Mouse (Mus musculus): ENCODE data around the gene Cdh18. TPM values are rescaled to one million over a fixed set of nuclear protein-coding genes. Genes with fewer than 3 reads are reported as not detected.

Gene Cdh18
- polyA plus RNA-seq, 1 experiment, result 13.0 TPM

DNA sequence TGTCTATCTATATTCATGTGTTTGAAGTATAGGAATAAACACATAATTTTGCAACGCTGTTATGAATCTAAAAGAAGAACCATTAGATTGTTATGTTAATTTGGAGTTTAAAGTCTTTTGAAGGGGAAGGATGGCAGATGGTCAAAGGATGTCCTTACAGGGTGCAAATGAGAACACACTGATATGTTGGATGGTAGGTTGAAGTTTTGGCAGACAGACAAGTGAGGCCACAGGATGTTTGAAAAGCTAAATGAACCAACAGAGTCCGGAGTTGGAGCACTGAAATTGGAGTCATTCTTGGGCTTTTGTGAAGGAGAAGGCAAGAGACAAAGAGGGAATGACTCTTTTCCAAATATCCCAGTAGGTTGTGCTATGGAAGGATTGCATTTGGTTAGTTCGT is 908.6 kb downstream of the Cdh18 start:
- H3K4me1 ChIP-seq (ENCODE audit: control insufficient read depth, insufficient read depth, low read length), result no peaks in the 10 kb centered on the region; the same call in 1 of the 2 replicates
- no peak overlapping the region for H3K27ac ChIP-seq (ENCODE audit: insufficient read depth, low read length)
- H3K4me3 ChIP-seq (ENCODE audit: insufficient read depth, low read length), result no peak overlapping the region
- no peak for TF ChIP-seq CTCF (IDR thresholded peaks at IDR 0.05; ENCODE audit: extremely low read depth, insufficient read depth, low read length)
- TF ChIP-seq POLR2A (IDR thresholded peaks at IDR 0.05; ENCODE audit: extremely low read depth, insufficient read depth, low read length), result no peak

DNA sequence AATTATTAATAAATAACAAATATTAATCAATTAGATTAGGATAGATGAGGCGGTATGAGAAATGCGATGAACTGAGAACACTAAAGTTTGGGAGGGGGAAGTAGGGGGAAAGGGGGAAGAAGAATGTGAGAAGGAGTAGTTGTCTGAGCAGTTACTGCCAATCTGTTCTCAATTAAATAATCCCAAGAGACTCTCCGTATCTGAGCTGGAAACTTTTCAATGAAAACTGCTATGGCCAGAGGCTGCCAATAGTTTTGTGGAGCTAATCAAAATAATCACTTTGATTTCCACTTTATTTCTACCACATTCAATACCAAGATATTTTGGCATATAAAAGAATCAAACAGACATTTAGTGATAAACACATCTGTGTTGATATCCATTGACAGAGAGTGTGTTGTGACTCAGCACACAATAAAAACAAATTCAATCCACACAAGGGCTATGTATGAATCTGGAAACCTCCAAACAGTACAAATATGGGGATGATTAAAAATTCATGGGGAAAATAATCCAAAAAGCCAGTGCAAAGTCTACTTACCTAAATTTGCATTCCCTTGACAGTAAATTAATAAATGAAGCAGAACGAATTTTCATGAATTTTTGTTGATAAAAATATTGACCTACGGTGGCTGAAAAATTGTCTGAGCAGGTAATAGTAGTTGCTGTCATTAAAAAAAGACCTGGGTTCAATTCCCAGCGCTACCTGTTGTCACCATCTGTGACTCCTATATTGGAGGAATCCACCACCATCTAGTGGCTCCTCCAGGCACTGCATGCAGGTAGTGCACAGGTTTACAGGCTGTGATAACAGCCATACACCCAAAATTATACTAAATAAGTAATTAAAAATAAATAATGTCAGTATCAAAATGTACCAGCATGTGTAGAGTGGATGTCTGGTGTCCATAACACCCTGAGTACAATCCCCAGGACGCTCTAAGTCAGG is 922.0 kb downstream of the Cdh18 start:
- H3K4me1 ChIP-seq (ENCODE audit: control insufficient read depth, insufficient read depth, low read length), result no peaks in the 10 kb centered on the region
- no peak overlapping the region for H3K27ac ChIP-seq (ENCODE audit: insufficient read depth, low read length)
- H3K4me3 ChIP-seq (ENCODE audit: insufficient read depth, low read length), result no peak overlapping the region
- TF ChIP-seq CTCF (IDR thresholded peaks at IDR 0.05; ENCODE audit: extremely low read depth, insufficient read depth, low read length) (0 out of 2 replicates have a peak, but pooled peaks have one; percentile 26), POLR2A (IDR thresholded peaks at IDR 0.05; ENCODE audit: extremely low read depth, insufficient read depth, low read length) (no peak)

DNA sequence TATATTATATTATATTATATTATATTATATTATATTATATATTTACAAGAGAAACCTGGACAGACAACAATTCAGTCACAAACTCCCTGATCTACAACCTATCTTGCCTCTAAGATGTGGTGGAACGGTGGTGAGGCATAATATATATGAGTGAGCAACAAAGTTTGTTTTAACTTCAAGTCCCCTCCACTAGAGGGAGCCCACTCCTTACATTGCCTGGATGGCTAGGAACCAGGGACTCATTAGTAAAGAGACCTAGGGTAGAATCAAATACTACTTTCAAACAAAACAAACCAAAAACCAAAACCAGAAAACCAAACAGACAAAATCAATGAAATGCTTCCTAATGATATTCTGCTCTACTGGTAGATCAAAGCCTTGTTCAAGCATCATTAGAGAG is 937.5 kb downstream of the Cdh18 start:
- no peaks in the 10 kb centered on the region for H3K4me1 ChIP-seq (ENCODE audit: control insufficient read depth, insufficient read depth, low read length)
- no peak overlapping the region for H3K4me3 ChIP-seq (ENCODE audit: insufficient read depth, low read length)
- no peak overlapping the region for H3K27ac ChIP-seq (ENCODE audit: insufficient read depth, low read length)
- TF ChIP-seq POLR2A (IDR thresholded peaks at IDR 0.05; ENCODE audit: extremely low read depth, insufficient read depth, low read length) (no peak), CTCF (IDR thresholded peaks at IDR 0.05; ENCODE audit: extremely low read depth, insufficient read depth, low read length) (peak; percentile 55)

DNA sequence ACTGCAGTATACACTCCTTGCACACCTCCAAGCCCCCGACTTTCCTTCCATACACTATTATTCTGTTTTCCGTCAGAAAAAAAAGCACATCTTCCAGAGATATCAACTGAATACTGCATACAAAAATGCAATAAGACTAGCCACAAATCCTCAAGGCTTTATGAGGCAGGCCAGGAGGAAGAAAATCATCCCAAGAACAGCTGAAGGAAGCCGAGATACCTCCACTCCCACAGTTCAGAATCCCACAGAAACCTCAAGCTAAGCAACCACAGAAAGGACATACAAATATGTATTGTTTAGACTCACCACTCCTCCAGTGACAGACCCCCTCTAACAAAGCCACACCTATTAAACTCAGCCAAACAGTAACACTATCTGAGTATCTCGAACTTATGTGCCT is 957.7 kb downstream of the Cdh18 start:
- no peak for TF ChIP-seq POLR2A (IDR thresholded peaks at IDR 0.05; ENCODE audit: extremely low read depth, insufficient read depth, low read length)
- no peak for TF ChIP-seq CTCF (IDR thresholded peaks at IDR 0.05; ENCODE audit: extremely low read depth, insufficient read depth, low read length)
- Histone ChIP-seq H3K27ac (ENCODE audit: insufficient read depth, low read length) (no peak overlapping the region), H3K4me1 (ENCODE audit: control insufficient read depth, insufficient read depth, low read length) (no peaks in the 10 kb centered on the region), H3K4me3 (ENCODE audit: insufficient read depth, low read length) (no peak overlapping the region)

DNA sequence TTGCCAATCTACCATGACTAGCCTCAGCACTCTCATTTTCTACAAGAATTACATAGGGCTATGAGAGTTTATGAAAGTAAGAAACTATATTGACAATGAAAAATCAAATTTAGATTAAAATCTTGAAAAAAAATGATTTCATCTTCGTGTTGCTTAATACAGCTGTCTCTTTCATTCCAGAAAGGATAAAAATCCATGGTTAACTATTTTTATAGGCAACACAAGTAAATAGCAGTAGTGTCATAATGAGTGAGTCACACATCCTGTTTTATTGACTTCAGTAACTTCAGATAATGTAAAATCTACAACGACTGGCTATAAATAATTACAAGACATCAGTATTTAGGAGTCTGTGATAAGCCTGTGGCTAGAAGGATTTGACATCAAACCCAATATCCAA is 960.9 kb downstream of the Cdh18 start:
- H3K4me3 ChIP-seq (ENCODE audit: insufficient read depth, low read length), result no peak overlapping the region
- H3K4me1 ChIP-seq (ENCODE audit: control insufficient read depth, insufficient read depth, low read length), result no peaks in the 10 kb centered on the region
- TF ChIP-seq CTCF (IDR thresholded peaks at IDR 0.05; ENCODE audit: extremely low read depth, insufficient read depth, low read length) (no peak), POLR2A (IDR thresholded peaks at IDR 0.05; ENCODE audit: extremely low read depth, insufficient read depth, low read length) (no peak)
- no peak overlapping the region for H3K27ac ChIP-seq (ENCODE audit: insufficient read depth, low read length)

DNA sequence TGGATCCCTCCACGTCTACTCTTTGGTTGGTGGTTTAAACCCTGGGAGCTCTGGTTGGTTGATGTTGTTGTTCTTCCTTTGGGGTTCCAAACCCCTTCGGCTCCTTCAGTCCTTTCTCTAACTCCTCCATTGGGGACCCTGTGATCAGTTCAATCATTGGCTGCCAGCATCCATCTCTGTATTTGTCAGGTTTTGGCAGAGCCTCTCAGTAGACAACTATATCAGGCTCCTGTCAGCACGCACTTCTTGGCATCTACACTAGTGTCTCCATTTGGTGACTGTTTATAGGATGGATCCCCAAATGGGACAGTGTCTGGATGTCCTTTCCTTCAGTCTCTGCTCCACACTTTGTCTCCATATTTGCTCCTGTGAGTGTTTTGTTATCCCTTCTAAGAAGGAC is 967.0 kb downstream of the Cdh18 start:
- no peak for TF ChIP-seq CTCF (IDR thresholded peaks at IDR 0.05; ENCODE audit: extremely low read depth, insufficient read depth, low read length)
- Histone ChIP-seq H3K4me1 (ENCODE audit: control insufficient read depth, insufficient read depth, low read length) (no peaks in the 10 kb centered on the region), H3K4me3 (ENCODE audit: insufficient read depth, low read length) (no peak overlapping the region), H3K27ac (ENCODE audit: insufficient read depth, low read length) (no peak overlapping the region)

DNA sequence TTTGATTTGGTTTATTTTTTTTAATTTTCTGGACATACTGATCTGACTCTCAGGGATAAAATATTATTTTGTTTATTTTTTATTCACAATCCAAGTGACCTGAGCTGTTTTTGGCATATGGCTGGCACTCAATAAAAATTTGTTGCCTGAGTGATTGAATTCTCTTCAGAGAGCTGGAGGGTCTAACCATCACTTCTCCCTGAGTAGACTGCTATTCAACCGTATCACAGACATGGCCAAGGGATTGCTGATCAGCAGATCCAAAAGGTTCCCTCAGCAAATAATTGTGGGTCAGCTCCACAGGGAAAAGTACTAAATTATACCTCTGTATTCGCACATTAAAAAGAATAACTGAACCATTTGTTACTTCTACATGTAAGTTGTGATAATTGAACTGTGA is 969.3 kb downstream of the Cdh18 start:
- Histone ChIP-seq H3K27ac (ENCODE audit: insufficient read depth, low read length) (no peak overlapping the region), H3K4me1 (ENCODE audit: control insufficient read depth, insufficient read depth, low read length) (no peaks in the 10 kb centered on the region), H3K4me3 (ENCODE audit: insufficient read depth, low read length) (no peak overlapping the region)
- no peak for TF ChIP-seq POLR2A (IDR thresholded peaks at IDR 0.05; ENCODE audit: extremely low read depth, insufficient read depth, low read length)
- no peak for TF ChIP-seq CTCF (IDR thresholded peaks at IDR 0.05; ENCODE audit: extremely low read depth, insufficient read depth, low read length)

Measured in cortical plate, adult 2 months (tissue).